Mouse (Mus musculus): ENCODE measurements around the gene Farp1.
"Not testable (repeated sequence)": the region's sequence is repeated elsewhere in the genome, so short reads cannot be mapped to it uniquely, and the experiment has no call there.

The Farp1 gene

DNA sequence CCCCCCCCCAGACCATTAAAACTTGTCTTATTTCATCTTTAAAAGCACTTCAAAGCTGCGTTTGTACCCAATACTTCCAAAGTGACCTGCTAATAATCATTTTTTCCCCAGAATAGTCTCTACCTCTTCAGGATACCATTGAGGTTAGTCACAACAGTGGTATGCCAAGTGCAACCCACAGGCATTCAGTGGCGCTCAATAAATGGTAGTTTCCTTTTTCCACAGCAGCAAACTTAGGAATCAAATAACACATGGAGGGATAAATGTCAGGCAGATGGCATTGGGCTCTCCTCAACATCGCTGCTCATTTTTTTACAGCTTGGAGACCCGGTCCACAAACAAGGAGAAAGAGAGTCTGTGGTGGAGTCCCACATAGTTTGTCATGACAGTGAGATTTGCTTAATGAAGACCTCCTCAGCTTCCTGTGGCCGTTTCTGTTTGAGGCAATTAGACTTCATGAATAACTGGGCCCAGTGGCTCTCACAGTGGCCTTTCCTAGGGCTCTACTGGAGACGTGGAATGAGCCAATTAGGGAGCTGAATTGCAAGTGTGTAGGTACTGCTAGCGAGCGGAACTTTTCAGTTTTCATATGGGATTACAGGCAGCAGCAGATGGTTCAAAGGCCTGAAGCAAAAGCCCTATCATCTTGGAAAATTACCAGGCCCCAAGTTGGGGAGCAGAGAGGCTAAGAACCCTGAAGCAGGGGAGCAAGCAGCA lies 148.6 kb downstream of the Farp1 start:
- no peak for DNase-seq (ENCODE audit: low spot score)

DNA sequence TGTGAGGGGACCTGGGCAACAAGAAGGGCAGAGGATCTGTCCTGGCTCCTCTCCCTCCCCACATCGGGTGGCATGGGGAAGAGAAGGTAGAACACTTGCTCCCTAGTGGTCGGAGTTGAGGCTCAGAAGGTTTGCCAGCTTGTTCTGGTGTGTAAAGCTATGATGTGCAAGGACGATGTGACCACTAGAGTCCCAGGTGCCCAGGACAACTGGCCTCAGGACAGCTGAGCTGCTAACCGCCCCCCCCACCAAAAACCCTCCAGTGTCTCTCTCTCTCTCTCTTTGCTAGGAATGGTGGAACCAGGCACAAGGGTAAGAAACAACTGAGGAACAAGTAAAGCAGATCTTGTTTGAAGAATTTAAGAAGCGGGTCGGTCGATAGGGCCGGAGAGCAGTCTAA lies 149.4 kb downstream of the Farp1 start:
- DNase-seq (ENCODE audit: low spot score), result no peak

DNA sequence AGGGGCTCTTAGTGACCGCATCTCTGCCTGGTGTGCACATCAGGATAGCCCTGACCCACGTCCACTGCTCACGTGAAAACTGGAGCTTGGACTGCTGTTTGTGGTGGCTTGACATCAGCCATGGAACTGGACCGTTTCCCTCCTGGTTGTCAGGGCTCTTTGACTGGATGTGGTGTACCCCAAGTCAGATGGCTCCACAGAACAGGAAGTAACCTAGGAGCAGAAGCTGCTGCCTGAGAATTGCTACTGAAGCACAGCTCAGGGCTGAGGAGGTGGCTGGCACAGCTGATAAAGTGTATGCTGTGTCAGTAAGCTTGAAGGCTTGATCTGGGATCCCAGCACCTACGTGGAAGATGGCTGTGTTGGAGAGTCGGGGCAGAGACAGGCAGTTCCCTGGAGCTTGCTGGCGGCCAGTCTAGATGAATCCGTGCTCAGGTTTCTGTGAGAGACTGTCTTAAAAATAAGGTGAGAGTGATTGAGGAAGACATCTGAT lies 151.4 kb downstream of the Farp1 start:
- DNase-seq (ENCODE audit: low spot score), result no peak

DNA sequence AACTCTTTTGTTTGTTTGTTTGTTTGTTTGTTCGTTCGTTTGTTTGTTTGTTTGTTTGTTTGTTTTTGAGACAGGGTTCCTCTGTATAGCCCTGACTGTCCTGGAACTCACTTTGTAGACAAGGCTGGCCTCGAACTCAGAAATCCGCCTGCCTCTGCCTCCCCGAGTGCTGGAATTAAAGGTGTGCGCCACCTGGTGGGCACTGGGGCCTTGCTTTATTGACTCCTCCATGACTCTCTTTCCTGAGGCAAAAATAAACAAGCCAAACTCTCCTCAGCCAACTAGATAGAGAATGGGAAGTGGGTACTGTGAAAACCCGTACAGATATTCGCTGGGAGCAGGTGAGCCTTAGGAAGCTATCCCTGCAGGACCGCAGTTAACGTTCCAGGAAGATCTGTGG lies 154.8 kb downstream of the Farp1 start:
- not testable (repeated sequence) for DNase-seq (ENCODE audit: low spot score)

DNA sequence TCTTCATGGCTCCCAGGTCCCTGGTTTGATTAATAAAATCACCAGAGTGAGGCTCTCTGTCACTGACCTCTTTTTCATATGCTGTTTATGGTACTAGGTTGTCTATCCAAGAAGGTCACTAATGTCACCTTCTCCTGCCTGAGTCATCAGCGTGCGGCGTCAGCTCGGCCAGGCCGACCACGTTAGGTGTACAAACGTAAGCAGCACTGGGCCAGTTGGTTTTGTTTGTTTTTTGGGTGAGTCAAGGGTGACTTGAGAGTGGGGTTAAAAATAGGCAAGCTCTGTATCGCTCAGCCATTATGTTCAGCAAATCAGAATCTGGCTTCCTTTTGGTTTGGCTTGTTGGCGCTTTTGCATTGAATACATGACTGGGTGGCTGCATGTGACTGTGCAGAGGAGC lies 155.4 kb downstream of the Farp1 start:
- DNase-seq (ENCODE audit: low spot score), result no peak

DNA sequence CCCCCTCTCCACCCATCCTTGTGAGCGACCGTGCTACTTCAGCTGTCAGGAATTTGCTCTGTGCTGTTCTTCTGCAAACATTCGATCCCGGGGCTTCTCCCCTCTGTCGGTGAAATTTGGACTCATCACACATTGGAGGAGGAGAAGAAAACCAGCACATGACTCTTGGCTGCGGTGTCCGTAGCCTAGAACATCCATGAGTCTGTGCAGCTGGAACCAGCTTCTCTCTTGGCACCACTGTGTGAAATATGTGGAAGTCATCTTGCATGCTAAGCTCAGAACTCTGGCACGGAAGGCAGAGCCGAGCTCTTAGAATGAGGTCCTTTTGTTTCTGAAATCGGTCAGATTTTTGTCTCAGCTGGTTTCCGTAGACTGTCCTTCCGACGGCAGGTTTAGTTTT lies 156.7 kb downstream of the Farp1 start:
- DNase-seq (ENCODE audit: low spot score), result no peak

DNA sequence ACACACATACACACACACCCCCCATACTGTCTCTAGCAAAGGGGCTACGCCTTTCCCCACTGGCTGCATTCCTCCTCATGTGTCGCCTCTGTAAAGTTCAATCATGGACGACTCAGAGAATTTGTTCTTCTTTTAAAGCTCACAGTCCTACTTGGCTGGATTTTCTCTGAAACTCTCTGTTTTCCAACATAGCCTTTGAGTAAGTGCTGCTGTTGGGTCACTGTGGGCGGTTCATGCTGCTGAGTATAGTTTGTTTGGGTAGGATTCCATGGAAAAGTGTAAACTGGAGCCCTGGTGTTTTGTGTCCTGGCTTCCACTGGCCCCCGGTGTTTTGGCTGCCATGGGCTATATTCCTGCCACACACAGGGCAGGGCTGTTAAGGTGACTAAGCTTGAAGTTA lies 157.4 kb downstream of the Farp1 start:
- DNase-seq (ENCODE audit: low spot score), result no peak

DNA sequence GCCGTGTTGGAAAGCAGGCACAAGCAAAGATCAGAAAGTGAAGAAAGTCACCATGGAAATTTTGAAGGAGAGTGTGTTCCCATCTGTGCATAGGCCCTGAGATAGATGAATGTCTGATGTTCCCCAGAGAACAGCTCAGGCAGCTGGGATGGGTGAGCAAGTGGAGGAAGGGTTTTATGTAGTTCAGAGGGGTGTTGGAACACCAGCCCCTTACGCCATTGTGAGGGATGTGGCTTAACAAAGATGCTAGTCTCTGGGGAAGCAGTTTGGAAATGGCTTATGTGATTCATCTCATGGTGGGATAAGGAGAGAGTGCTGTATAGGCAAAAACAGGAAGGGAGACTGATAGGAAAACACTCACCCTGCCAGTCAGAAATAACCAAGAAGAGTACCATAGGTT lies 159.0 kb downstream of the Farp1 start:
- no peak for DNase-seq (ENCODE audit: low spot score)

DNA sequence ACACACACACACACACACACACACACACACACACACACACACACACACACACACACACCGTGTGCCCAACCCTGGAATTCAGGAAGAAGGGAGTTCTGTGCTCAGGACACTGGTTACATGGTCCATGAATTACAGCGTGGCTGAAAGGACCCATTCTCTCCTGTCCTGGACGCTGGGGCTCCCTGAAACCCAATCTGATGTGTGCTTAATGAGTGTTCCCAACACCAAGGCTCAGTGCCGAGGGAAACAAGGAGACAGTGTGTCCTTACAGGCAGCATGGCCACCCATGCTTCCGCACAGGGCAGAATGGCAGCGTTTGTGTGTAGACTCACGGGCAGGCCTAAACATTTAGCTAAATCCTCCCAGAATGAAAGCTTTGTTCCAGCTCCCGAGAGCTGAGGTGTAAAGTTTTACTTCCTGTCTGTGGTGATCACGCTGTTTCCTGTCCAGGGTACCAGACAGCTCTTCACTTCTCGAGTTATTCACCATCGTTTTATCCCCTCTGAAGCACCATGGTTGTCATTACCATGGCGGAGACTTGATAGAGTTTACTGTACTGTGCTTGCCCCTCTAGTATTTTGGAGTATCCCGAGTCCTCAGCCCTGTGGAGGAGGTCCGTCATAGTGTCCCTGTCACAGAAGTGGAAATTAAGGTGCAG lies 164.0 kb downstream of the Farp1 start:
- no peak for DNase-seq (ENCODE audit: low spot score)

DNA sequence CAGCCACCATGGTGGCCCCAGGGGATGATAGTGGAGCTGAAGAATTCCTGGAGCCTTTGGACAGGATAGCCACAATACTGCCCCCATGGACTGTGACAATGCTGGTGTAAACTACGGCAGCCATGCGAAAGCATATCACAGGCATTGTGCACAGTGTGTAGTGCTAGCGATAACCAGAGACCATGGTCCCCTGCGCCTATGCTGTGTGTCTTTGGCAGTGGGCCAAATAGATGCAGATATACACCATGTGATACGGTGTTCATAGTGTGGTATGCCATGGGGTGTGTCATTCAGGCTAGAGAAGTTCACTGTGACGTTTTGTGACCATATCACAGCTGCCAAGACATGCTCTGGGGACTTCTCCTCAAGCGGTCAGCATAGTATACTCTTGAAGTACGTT lies 164.8 kb downstream of the Farp1 start:
- no peak for DNase-seq (ENCODE audit: low spot score)

DNA sequence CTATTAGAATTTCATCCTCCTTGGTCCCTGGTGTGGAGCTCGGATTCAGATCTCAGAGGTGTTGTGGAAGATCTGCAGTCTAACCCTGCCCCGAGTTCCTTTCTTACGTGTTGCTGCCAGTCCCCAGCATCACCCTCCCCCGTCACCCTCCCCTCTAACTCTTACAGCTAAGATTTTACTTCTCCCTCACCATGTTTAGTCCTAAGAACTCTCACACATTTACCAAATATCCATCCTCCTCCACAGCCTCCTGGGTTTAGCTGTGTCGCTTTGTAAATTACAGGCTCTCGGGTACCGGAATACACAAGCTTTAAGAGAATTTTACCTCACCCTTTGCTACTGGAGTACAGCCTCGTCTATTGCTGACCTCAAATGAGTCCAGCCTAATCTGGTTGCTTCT lies 165.4 kb downstream of the Farp1 start:
- DNase-seq (ENCODE audit: low spot score), result no peak

DNA sequence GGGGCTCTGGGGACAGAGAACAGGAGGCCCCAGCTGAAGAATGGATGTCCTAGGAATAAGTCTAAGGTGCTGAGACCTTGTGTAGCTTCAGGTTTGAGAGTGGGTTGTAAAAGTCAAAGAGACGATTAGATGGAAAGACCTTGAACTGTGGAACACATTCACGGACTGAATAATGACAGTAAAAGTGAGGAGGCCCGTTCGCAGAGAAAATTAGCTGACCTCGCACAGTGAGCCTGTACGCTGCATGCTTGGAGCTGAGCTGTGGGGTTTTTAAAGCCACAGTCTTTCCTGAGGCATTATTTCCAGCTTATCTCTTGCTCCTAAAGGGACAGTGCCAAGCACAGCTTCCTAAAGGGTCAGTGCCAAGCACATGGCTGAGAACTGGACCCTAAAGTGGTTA lies 166.2 kb downstream of the Farp1 start:
- DNase-seq (ENCODE audit: low spot score), result no peak

DNA sequence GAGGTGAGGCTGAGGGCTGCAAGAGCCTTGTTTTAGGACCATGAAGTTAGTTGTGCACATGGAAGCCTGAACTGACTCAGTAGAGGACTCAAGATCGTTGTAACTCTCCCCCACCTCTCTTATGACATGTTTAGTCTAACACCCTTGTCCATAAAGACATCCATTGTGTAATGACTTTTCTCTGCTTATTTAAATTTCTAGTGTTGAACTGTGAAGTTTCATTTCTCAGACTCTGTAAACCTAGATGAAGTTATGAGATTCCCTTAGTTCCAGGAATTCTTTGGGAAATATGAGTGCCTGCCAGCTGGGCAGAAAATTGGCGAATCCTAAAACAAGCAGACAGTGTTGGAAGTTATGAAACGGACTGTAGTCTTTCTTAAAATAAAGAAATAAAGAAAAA lies 170.5 kb downstream of the Farp1 start:
- DNase-seq (ENCODE audit: low spot score), result no peak

DNA sequence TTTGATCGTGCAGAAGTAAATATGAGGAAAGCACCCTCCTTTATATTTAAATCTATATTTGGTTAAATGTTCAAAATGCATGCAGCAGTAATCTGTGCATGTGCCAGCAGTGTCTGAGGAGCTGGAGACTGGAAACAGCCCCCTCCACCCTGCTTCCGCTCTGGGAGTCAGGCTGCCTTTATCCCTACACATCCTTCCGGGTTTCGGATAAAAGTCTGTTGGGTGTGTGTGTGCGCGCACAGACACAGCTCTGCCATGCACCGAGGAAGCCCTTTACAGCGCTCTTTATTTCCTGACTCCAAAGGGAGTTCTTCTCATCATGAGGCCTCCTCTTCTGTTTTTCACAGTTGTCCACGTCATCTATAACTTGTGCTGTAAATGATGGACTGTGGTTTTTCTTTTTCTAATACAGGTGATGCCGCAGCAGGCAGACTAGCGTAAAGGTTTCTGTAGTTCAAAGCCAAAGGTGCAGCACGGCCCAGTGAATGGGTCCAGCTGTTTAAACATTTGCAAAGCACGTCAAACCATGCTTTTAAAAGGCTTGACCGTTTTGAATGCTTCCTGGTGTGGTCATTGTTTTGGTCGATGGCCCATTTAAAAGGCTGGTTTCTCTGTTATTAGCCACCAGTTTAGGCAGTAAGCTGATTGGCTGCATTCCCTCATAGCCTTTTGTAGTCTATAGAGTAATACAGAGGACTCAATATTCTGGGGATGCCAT lies 172.6 kb downstream of the Farp1 start:
- DNase-seq (ENCODE audit: low spot score), result no peak

DNA sequence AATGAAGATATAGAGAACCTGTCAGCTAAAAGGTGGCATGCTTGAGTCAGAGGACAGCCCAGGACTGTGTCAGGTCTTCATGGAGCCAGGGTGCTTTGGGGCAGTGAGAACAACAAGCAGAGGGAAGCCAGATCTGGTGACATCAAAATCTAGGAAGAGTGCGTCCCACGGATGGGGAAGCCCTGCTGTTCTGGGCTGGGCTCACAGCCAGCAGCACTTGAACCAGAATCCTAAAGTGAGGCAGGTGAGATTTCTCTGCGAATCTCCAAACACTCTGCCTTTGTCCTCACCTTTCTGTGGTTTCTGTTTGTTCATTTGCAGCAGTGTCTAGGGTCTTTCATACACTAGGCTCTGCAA lies 173.1 kb downstream of the Farp1 start:
- DNase-seq (ENCODE audit: low spot score), result no peak

DNA sequence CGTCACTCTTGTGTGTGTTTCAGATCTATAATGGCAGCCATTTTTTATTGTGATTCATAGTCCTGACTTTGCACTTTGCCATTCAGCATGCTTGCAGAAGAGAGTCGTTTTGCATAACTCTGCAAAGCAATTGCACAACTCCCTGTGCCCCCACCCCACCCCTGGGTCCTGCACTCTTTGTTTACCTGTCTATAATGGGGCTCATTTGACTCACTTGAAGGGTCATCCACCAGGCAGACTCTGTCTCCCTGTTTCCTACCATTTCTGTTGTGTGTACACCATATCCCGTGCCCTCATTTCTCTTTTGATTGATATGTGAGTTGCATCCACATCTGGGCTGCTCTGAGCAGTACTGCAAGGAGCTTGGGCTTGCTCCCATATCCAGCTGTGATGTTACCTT lies 175.3 kb downstream of the Farp1 start:
- no peak for DNase-seq (ENCODE audit: low spot score)

DNA sequence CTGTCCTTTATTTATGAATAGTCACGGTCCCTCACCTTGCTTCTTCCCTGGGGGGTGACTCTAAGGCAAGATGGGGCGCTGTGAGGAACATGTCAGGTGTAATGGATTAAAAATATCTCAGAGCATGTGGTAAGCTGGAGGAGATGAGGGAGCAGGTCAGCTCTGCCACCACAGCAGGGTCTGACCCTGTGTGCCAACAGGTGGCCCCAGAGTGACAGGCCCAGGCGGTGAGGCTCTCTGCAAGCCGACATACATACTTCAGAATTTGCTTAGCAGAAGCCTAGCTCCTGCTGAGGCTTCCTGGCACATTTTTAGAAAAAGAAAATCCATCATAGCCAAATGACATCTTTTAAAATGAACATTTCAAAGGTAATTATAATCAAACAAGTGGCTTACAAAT lies 178.7 kb downstream of the Farp1 start:
- no peak for DNase-seq (ENCODE audit: low spot score)

DNA sequence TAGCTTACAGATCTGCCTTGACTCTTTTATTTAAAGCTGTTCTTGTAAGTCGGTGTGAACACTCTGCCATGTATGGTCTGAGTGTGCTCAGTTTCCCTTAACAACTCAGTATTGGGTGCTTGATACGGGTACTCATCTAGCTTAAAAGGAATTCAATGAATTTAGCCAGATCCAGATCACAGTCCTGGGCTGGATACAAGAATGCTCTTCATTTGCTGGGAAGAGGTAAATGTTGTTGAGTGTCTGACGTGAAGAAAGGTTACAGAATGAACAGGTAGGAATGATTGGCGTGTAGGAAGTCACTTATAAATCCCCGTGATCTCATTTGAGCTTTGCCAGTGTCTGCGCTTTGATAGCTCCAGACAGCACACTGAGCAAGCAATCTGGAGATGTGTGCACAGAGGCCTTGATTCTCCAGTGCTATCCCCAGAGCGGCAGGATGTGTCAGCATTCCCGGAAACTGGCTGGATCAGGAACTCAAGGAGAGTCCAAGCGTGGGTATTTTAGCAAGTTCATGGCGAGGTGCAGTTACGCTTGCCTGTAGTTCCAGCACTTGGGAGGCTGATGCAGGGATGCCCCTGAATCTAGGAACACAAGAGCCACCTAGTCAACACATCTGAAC lies 179.7 kb downstream of the Farp1 start:
- DNase-seq (ENCODE audit: low spot score), result no peak

DNA sequence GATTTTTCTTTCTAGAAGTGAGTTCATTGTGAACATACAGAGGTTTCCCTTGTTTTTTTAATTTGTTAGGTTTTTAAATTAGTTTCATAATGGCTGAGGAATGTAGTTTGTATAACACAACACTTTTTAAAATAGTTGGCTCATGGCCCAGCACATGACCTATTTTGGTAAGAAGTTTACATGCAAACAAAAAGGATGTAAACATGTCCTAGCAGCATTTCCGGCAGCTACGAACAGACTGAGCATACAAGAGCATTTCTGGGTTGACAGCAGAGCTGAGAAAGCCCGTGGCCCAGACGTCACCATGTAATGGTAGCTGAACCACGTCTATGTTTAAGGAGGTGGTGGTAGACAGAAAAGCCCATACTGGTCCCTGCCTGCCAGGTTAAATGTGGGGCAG lies 180.8 kb downstream of the Farp1 start:
- no peak for DNase-seq (ENCODE audit: low spot score)

DNA sequence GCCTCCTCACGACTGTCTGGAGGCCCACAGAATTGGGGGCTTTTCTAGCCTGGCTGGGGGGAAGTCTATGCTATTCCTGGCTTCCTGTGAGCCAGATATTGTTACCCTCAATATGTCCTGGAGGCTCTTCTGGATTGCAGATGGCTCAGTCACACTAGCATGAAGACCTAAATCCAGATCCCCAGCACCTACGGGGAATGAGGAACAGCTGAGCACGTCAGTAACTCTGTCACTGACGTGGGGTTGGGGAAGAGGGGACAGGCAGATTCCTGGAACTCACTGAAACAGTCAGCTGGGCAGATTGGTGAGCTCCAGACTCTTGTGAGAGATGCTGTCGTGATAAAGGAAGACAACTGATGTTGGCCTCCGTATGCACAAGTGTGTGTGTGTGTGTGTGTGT lies 181.7 kb downstream of the Farp1 start:
- DNase-seq (ENCODE audit: low spot score), result no peak

DNA sequence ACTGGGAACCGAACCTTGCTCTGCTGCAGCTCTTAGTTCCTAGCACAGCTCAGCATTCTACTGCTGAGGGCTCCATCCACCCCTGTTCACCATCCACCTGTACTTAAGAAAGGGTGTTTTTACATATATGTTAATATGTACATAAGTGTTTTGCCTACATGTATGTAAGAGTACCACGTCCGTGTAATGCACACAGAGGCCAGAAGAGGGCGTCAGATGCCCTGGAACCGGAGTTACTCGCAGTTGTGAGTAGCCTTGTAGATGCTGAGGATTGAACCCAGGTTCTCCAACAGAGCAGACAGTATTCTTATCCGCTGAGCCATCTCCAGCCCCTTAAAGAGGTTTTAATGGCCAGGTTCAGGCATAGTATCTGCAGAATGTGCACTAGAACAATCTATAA lies 183.6 kb downstream of the Farp1 start:
- DNase-seq (ENCODE audit: low spot score), result no peak

DNA sequence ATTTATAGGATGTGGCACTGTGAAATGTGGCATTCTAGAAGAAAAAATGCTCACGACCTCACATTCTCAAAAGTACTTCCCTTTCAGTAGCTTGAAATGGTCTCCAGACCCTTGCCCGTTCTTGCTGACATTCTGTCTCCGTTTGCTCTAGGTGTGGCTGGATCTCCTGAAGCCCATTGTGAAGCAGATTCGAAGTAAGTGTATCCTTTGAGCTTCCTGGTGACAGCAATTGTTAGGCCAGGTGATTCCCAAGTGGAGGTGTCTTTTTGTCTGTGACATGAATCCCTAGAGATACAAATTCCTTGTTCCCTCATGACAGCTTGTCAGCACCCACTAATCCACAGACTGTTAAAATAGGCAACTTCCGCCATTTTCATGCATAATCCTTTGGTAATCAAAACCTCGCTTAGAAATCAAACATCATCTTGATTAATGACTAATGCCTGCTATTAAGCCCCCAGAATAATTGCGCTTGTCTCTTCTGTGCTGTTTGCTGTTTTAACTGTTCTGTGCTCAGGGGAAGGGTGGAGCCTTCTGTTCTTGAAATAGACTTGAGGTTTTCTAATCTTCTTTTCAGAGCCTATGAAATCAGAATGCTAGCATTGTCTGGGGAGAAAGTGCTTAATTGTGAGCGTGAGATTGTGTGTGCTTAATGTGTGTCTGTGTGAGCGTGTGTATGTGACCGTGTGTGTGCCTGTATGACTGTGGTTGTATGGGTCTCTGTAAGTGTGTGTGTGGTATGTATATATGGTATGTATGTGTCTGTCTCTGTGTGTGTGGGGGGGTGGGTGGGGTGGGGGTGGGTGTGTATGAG lies 184.4 kb downstream of the Farp1 start:
- DNase-seq (ENCODE audit: low spot score), result no peak
